Mouse (Mus musculus) kidney, postnatal 36 days (tissue): ENCODE results near the gene Dmrt1.

ENCODE experiments used
- DNase-seq, 2 experiments: peaks; one replicate each; pipeline ENCODE4 v3.0.0; 2021 to 2022; ENCODE audit warnings: mixed read lengths in 2 of 2

The Dmrt1 gene

DNA sequence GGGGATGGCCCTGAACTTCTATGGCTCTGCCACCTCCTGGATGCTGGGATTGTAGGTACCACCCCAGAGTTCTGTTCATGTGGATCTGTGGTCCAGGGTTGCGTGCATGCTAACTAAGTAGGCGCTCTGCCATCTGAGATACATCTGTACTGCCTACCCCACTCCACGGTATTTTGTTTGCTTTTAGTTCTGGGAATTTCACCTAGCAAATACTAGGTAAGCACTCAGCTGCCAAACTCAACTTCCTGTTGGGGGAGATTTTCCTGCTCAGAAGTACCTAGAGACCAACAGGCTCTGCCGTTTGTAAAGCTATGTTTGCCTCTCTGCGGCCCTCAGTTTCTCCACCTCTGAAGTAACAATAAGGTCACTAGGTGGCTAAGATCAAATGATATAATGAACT, 129.7 kb downstream of the Dmrt1 start:
- DNase-seq, result no peak

DNA sequence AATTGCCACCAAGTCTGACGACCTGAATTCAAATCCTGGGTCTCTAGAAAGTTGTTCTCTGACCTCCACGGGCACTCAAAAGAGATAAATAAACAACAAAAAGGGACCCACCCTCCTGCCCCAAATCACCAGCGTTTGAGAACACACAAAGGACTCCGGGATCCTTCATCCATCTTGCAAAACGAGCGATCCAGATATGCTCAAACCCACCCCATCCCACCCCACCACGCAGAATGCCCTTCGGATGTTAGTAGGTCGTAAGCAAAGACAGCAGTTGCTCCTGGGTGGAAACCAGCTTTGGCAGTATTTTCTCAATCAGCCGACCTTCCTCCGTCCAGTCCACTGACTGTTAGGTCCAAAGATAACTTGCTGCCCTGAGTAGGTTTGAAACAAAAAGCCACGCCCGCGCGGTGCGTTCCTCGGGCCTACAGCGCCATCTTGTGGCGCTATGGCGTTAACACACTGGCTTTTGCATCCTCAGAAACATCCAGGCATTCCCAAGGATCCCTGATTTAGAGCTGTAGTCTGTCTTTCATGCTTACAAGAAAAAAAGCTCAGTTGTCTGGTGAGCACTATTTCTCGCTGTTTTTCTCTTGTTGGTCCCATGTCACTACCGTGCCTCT, 130.3 kb downstream of the Dmrt1 start:
- peak; percentile 64 to 81 for DNase-seq

DNA sequence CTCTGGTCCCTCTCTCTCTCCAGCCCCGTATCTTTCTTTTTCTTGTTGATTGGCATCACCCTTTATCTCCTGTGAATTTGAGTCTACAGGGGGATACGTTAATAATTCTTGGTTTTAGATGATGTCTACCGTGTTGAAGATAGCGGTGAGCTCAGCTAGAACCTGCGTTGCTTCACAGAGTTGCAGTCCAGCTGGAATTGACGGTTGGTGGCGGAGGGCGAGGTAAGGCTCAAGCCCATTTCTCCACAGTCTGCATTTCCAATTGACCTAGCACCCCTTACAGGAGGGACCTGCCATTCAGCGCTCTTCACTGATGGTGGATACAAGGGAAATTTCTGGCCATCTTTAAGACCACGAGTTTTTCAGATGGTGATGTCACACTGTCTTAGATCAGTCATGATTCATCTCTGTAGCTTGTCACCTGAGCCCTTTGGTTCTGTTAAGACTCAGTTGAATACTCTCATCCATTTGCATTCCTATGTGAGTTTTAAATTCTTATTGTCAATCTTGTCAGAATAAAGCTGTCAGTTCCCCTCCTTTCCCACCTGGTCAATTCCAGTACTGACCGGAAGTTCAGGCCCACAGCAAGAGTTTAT, 133.4 kb downstream of the Dmrt1 start:
- DNase-seq, result no peak

DNA sequence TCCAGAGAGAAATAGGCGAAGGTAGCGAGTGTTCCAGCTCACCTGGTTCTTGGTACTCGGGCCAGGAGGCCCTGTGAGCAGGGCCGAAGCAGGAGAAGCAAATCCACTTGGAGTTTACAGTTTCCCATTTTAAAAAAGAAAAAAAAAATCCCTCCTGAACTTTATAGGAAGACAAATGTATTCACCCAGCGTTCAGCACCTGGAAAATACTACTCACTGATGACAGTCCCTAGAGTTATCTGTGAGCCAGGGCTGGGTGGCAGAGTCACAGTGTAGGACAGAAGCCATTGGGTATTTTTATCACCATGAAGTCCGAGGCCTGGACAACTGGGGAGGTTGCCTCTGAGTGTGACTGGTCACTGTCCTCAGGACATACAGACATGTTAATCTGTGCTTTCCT, 136.4 kb downstream of the Dmrt1 start:
- no peak for DNase-seq

DNA sequence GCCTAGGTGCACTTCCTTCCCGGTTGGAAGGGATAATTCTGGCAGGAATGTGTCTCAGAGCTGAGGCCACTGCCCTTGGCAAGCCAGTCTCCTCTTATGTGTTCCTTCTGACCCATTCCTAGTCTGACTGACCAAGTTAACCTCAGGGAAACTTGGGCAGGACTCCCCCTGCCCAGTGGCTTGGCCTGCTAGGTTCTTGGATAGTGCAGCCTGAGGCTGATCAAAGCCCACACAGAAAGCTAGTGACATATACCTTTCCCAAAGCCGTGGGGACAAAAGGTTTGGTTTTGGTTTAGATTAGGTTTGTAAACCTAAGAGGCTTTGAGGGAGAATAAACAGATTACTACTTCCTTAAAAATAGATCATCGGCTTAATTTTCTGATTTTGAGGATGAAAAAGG, 141.7 kb downstream of the Dmrt1 start:
- no peak for DNase-seq

DNA sequence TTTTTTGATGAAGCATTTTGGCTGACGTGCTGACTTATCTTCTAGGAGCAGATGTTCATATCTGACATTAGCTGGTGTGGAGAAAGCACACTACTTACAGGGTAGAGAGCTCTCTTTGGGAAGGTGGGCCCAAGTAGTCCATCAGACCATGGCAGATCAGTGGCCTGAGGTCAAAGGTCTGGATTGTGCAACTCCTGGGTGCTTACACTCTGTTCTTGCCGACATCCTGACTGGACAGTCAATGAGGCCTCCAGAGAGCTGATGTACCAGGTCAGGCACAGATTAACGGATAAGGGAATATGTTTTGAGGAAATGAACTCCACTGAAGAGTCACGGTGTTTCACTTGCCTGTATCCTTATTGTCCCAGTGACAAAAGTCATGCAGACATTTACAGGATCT, 143.3 kb downstream of the Dmrt1 start:
- DNase-seq, result no peak

DNA sequence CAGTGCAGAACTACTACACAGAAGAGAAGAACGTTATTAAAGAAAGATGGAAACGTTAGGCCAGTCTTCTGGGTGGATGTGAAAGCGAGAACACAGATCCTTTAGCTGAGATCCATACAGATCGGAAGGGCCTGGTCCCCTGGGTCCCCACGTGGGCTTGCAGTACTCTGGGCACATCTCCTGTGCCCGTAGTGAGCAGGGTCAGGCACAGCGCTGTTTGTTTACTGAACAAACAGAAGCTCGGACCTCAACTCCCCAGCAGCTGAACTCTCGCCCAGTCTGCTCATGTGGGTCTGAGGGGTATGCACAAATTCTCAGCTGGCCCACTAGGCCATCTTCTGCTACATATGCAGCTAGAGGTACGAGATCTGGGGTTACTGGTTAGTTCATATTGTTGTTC, 145.1 kb downstream of the Dmrt1 start:
- DNase-seq, result no peak

DNA sequence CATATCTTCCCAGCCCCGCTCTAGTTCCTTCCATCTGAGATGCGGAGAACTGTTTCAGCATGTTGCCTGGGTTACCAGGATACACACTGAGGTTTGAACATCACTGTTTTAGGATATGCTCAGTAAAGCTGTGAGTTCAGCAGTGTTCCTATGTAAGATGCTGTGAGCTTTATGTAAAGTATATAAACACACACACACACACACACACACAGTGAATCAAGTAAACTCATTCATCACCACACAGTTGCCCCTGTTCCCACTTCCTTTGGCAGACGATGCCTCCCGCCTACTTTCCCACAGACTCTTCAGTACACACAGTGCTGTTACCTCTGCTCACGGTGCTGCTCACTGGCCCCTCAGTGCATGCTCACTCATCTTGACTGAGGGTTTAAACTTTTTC, 147.1 kb downstream of the Dmrt1 start:
- DNase-seq, result no peak
